Mouse (Mus musculus) kidney, adult 9 months (tissue): ENCODE measurements around the gene Fbxl22.

Source experiments
- DNase-seq: peaks from one replicate; pipeline ENCODE4 v3.0.0; 2022

Fbxl22 gene

DNA sequence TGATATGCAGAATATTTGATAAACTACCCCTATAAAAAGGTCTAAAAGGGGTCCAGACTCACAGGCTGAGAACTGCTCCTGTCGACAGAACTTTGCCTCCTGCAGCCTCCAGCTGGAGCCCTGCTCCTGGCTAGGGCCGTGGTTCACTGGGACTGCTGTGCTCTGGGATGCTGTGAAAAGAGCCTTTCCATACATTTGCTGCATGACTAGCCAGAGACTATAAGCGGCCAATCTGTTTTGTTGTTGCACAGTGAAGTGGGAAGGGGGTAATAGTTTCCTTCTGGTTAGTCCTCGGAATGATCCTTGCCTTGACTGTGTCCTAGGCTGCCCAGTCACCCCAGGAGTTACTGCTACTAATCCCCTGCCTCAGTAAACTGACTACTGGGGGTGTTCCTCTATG, 8.4 kb downstream of the Fbxl22 start:
- no peak for DNase-seq

DNA sequence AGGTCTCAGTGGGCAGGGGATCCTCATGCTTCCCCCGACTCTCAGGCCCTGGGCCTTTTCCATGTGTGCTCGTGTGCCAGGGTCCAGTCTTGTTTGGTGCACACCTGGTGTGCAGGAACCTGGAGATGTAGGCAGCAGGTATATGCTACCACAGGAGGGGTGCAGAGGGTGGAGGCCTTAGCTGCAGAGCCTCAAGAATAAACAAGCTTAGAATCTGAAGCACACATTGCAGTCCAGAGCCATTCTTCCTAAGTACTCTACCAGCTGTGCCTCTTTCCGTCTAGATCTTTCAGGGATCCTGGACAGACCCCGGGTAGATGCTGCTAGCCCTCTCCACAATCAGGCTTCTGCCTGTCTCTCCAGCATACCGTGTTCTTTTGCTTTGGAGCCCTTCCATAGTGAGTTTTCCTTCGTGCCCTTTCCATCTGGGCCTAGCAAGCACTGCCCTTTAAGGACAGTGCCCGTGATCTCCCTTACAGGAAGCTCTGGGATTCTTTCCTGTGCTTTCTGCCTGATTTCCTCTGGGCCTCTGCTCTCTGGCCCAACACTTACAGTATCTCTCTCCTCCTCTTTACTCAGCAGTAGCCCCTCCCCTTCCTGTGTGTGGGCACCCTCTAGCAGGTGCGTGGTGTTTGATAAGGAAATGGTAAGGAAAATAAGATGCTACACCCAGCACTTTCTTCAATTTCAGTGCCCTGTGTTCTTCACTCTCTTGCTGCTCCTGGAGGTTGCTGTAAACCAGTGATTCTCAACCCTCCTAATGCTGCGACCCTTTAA, 9.1 kb downstream of the Fbxl22 start:
- no peak for DNase-seq

DNA sequence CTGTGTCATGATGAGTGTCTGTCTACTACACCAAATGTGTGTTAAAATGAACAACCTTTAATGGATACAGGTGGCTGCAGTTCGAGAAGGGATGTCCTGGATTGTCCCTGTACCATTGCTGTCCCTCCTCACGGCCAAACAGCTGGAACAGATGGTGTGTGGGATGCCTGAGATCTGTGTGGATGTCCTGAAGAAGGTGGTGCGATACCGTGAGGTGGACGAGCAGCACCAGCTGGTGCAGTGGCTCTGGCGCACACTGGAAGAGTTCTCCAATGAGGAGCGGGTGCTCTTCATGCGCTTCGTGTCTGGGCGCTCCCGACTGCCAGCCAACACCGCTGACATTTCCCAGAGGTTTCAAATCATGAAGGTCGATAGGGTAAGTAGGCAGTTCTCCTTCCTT, 9.9 kb downstream of the Fbxl22 start:
- DNase-seq, result no peak

DNA sequence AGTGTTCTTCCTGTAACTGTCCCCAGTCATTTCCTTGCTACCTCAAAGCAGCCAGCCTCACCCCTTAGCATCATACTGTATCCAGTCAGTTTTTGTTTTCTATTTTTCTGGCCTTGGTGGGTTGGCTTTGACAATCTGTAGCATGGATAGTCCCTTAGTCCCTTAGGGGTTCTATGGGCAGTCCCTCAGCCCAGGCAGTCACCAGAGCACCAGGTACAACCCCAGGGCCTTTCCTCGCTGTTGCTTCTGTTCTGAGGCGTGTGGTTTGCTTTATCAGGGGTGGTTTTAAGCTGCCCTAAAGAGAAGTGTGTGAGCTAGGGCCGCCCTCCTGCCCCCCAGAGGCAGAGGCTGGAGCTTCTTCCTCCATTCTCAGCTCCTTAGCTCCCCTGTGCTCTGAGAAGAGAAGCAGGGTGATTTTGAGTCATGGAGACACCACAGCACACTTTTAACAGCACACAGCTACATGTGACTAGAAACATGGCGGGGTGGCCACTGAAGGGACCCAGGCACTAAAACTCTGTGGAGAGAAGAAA, 10.4 kb downstream of the Fbxl22 start:
- no peak for DNase-seq

DNA sequence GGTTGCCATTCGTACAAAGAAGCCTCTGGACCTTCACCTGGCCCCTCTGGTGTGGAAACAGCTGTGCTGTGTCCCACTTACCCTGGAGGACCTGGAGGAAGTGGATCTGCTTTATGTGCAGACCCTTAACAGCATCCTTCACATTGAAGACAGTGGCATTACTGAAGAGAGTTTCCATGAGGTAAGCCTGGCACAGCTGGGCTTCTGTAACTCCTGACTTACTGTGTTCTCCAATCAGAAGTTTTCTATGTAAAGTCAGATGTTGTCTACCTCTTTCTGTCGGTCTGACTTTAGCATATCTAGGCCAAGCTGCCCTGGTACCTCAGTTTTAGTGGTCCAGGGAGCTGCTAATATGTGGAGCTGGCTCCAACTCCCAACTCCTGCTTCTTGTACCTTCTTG, 13.1 kb downstream of the Fbxl22 start:
- DNase-seq, result no peak

DNA sequence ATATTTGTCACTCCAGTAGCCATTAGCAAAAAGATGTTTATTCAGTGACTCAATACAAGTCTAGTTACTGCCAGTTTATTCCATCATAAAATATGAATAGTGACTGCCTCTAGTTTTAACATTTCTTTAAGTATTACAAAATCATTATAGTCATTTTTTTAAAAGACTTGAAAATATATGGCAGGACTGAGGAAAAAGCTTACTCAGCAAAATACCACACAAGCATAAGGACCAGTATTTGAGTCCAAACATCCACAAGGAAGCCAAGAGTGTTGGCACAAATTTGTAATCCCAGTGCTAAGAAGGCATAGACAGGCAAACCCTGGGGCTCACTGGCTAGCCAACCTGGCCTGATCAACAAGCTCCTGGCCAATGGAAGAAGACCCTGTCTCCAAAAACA, 20.4 kb downstream of the Fbxl22 start:
- no peak for DNase-seq

DNA sequence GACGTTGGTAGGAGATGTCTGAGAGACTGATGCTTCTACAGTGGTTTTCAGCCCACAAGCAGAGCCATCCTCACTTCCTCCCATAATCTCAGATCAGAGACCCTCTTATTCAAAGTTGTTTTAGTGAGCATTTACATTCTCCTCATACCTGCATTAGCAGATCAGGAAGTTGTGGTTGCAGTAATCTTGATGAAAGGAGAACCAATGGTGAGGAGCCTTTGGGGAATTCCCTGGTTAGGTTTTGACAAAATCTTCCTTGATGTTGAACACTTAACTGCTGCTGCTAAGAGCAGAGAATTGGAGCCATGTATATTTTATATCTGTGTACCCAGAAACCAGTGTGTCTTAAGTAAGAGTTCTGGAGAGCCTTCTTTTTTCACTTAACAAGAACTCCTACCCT, 22.0 kb downstream of the Fbxl22 start:
- DNase-seq, result no peak

DNA sequence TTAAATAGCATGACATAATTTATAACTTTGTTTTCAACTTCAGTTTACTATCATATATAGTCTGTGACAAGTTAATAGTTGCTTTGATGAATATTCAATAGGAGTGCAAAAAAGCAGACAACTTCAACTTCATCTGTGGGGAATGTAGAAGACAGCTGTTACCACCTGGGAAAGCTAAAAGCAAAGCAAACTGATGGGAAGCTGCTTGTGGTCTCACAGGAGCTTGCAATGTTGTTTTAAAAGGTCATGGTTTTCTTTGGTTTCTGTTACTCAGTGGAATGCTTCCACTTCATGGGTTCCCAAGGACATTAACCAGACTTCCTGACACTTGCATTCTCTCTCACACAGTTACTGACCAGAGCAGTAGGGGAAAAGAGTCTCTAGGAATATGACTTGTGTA, 25.6 kb downstream of the Fbxl22 start:
- DNase-seq, result no peak

DNA sequence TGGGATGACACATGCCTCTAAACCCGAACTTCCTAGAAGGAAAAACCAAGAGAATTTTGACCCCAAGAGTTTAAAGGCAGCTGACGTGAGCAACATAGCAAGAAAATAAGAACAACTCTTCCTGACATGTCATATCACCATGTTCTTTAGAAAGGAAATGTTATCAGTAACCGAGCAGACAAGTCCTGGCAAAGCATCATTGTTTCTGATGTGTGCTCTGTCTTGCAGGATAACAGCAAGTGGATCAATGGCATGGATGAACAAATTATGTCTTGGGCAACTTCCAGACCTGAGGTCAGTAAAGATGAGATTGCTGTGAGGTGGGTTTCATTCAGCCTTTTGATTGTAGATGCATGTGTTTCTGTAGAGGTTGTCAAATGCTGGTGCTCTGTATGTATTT, 31.0 kb downstream of the Fbxl22 start:
- DNase-seq, result no peak

DNA sequence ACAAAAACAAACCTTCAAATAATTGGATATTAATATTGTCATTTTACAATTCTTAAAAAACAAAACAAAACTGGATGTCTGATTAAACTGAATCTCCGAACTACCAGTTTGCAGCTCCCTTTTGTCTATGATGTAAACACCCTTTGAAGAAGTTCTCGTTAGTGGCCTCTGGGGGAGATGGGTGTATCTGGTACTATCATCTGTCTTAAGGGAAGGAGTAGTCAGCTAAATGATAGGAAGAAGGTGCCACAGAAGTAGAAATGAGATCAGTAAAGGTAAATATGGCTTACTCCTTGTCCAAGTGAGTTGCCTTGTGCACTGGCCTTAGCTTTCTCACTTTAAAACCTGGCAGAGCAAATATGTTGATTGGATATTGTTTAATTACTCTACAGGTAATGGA, 36.6 kb downstream of the Fbxl22 start:
- DNase-seq, result no peak

DNA sequence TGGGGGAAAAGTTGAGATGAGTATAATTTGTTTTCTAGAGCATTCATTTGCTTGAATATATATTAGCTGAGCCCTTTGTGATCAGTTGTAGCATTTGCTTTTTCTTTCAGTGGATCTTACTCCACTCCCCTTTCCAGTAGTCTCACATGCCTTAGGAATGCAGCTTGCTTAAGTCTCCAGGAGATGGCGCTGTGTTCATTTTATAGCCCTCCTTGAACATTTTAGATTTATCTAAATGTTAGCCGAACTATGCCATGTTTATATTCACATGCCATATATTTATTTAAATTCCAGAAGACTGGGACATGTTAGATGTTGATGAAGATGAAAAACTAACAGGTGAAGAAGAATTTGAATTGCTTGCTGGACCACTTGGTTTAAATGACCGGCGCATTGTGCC, 49.3 kb downstream of the Fbxl22 start:
- peak; percentile 19 for DNase-seq
